Mouse (Mus musculus) erythroblast, adult 5-6 weeks (primary cell): ENCODE measurements at regions not wholly inside any gene's neighbourhood (a gene's known extent, or its start where the extent isn't known, plus 50 kb on each side); places are given as distances from the start of the nearest gene placed in this dataset.
"Not testable (repeated sequence)": the region's sequence is repeated elsewhere in the genome, so short reads cannot be mapped to it uniquely, and the experiment has no call there.

Experiments used
- ATAC-seq: replicated peaks from 2 replicates; pipeline ENCODE4 v1.8.0; 2016; ENCODE audit warnings: moderate number of reproducible peaks, mild to moderate bottlenecking, moderate TSS enrichment, inconsistent platforms; ENCODE audit not compliant: poor library complexity, low FRiP score, severe bottlenecking

GRCm38 (mm10) chr6:64948839-64949238 is 93.5 kb upstream of the Smarcad1 start:
- not testable (repeated sequence) for ATAC-seq

- no peak for ATAC-seq
These were observed 80.5 kb upstream of the Smarcad1 start for GRCm38 (mm10) chr6:64961608-64962486.

GRCm38 (mm10) chr6:64962612-64963011 is 79.8 kb upstream of the Smarcad1 start:
- no peak for ATAC-seq

GRCm38 (mm10) chr6:64964664-64965063 is 77.7 kb upstream of the Smarcad1 start:
- ATAC-seq = no peak

- no peak; the same call in 1 of the 2 replicates for ATAC-seq
These were observed 77.2 kb upstream of the Smarcad1 start for GRCm38 (mm10) chr6:64965203-64965602.

- peak; percentile 60; the same call in 1 of the 2 replicates for ATAC-seq
These were observed 72.2 kb upstream of the Smarcad1 start for GRCm38 (mm10) chr6:64970158-64970557.

GRCm38 (mm10) chr6:64973968-64974367 is 68.4 kb upstream of the Smarcad1 start:
- ATAC-seq = peak; percentile 74

- not testable (repeated sequence) for ATAC-seq
These were observed 67.9 kb upstream of the Smarcad1 start for GRCm38 (mm10) chr6:64974453-64974852.

- no peak for ATAC-seq
These were observed 60.3 kb upstream of the Smarcad1 start for GRCm38 (mm10) chr6:64982132-64982531.
